Mouse (Mus musculus) ovary, postnatal 10 days (tissue): Measurements from ENCODE around the gene Magea1.
"Not testable (repeated sequence)": the region's sequence is repeated elsewhere in the genome, so short reads cannot be mapped to it uniquely, and the experiment has no call there.

Experiments
- DNase-seq: peaks from one replicate; pipeline ENCODE4 v3.0.0; 2022; ENCODE audit warnings: low spot score

The Magea1 gene

DNA sequence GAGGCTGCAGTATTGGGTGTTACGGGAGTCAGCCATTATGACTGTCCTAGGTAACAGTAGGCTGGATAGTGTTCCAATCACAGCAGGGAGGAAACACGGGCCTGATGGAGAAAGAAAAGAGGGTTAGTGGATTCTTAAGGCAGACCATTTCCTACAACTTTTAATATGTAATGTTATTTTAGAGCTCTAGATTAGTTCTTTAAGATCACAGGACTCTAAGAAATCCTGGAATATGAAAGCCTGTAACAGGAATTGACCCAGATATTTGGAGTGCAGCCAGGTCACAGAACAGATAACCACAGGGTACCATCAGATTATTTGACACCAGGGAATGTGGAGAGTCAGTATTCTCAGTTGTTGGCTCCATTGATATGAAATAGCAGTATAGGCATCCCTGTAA is at the start of gene Magea1:
Gene Magea1 (minus strand): TSS at position 101 of the 400 bp plus-strand sequence.
- not testable (repeated sequence) for DNase-seq

DNA sequence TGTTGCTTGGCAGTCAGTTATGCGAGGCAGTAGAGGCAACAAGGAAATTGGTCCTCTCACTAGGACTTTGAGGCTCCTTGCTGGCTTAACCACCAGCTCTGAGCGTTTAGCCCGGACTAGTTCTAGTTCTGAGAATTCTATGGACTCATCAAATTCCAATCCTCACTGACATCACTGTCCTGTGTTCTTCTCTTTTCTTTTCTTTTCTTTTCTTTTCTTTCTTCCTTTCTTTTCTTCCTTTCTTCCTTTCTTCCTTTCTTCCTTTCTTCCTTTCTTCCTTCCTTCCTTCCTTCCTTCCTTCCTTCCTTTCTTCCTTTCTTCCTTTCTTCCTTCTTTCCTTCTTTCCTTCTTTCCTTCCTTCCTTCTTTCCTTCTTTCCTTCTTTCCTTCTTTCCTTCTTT is 38.7 kb upstream of the Magea1 start, which contains the start of gene Cldn34b2:
Gene Cldn34b2 (minus strand): TSS at position 101 of the 400 bp plus-strand sequence.
- DNase-seq = not testable (repeated sequence)

GRCm38 (mm10) chrX:155098024-155098423 is 8.4 kb upstream of the Magea1 start:
- no peak for DNase-seq

DNA sequence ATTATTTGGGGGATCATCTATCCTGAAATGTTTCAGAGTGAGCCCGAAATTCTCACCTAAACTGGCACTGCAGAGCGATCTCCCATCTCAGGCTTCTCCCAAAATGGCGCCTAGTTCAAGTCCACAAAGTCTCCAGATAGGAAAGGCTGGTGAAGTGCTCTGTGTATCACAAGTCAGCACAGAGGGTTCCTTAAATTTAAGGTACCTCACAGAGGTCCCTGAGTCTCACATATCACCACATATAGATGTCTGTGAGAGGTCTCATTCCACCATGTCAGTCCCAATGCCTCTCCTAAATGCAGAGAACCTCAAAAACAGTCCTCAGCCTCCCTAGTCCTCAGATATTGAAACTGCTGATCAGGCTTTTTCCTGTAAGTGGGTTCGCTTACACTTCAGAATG is 4.0 kb upstream of the Magea1 start, which contains the start of gene Magea2:
Gene Magea2 (minus strand): TSS at position 101 of the 400 bp plus-strand sequence.
- not testable (repeated sequence) for DNase-seq

DNA sequence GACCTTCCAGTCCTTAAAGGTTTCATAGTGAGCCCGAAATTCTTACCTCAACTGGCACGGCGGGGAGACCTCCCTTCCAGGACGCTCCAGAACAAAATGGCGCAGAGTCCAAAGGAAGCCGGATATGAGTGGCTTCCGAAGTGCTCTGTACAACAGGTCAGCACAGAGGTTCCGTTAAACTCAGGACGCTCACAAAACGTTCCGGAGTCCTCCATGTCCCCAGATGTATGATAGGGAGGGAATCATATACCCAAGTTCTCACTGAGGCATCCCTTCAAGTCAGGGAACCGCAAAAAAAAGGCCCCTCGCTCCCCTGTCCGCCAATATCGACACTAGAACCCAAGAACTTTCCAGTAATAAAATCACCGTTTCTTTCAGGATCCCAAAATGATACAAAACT is 26.5 kb downstream of the Magea1 start, which contains the start of gene Magea5:
Gene Magea5 (minus strand): TSS at position 101 of the 400 bp plus-strand sequence.
- not testable (repeated sequence) for DNase-seq
